Mouse (Mus musculus) kidney, embryonic 16.5 days (tissue): ENCODE results near the gene Kcnd3. TPM values are rescaled to one million over a fixed set of nuclear protein-coding genes. Genes with fewer than 3 reads are reported as not detected.
A peak's percentile ranks its signal among the peaks of the same experiment; 100 is the strongest.
"Not testable (repeated sequence)": the region's sequence is repeated elsewhere in the genome, so short reads cannot be mapped to it uniquely, and the experiment has no call there.

Source experiments
- ATAC-seq: fragments of 200-750 bp; cut with Nextera tagmentation; 2 replicates; pipeline ENCODE4 v1.8.0; 2017; ENCODE audit warnings: moderate TSS enrichment; ENCODE audit not compliant: low FRiP score, low TSS enrichment
- H3K27ac ChIP-seq: fragments of 300-500 bp; sonication (generic); 2 replicates; pipeline ENCODE4 v1.5.1; 2014; ENCODE audit warnings: low read length
- H3K27me3 ChIP-seq: fragments of 300-500 bp; sonication (generic); 2 replicates; pipeline ENCODE4 v1.6.1; 2014; ENCODE audit warnings: low read length, control low read depth, mixed read lengths; ENCODE audit not compliant: insufficient read depth
- H3K36me3 ChIP-seq: fragments of 300-500 bp; sonication (generic); 2 replicates; pipeline ENCODE4 v1.6.1; 2014; ENCODE audit warnings: low read length, control low read depth, mixed read lengths; ENCODE audit not compliant: insufficient read depth
- H3K4me1 ChIP-seq: fragments of 300-500 bp; sonication (generic); 2 replicates; pipeline ENCODE4 v1.6.1; 2014; ENCODE audit warnings: low read length, control low read depth, mixed read lengths; ENCODE audit not compliant: insufficient read depth
- H3K4me2 ChIP-seq: fragments of 300-500 bp; sonication (generic); replicated peaks from 2 replicates; pipeline ENCODE4 v1.6.1; 2014; ENCODE audit warnings: low read depth, low read length
- H3K4me3 ChIP-seq: fragments of 300-500 bp; sonication (generic); 2 replicates; pipeline ENCODE4 v1.5.1; 2014; ENCODE audit warnings: mild to moderate bottlenecking, low read length
- H3K9ac ChIP-seq: fragments of 300-500 bp; sonication (generic); replicated peaks from 2 replicates; pipeline ENCODE4 v1.6.1; 2014; ENCODE audit warnings: low read length
- H3K9me3 ChIP-seq: fragments of 300-500 bp; sonication (generic); 2 replicates; pipeline ENCODE4 v1.6.1; 2016; ENCODE audit warnings: low read length, control low read depth
- WGBS: fragments of 180-500 bp; shearing (Covaris S2); extraction: QIAGEN DNeasy Blood & Tissue Kit; methylation state at CpG from one replicate; pipeline ENCODE4 v1.1.7; 2014; 5-methylcytosine and 5-hydroxymethylcytosine counted together
- polyA plus RNA-seq: library from polyadenylated mRNA; unstranded; fragments of >200 nt; fragmentation: Nextera tagmentation; extraction: Ambion mirVana; gene quantifications from 2 replicates; pipeline ENCODE4 v1.2.1, GENCODE M21; 2015

The Kcnd3 gene
- polyA plus RNA-seq, 1 experiment from 2014 or later = 2.7 TPM

DNA sequence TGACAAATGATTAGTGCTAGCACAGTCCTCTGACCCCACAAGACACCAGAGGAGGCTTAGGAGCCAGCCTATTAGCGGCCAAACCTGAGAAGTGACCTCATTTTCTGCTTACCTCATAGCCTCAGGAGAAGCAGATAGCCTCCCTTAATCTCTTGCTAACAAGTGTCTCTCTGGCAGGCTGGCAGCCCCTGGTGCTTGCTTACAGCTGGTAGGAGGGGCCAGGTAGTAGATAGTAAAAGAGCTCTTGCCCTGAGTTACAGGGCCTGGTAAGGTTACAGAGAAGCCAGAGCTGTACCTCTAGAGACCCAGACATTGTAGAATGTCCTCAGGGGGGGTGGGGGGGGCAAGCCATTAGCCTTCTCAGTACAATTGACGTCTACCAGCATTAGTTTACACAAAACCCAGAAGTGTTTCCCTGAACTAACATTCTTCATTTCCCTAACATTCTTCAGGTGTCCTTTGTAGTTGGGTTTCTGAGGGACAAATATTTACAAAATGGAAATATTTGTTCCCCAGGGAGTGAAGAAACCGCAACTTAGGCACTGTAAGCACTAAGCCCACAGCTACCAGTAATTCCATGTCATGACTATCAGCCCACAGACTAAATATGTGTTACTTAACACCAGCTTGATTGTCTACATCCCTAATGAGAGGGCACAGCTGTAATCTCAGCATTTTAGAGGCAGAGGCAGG is 247.3 kb downstream of the Kcnd3 start:
- no peak overlapping the region for H3K9ac ChIP-seq
- H3K27ac ChIP-seq = no peak overlapping the region
- no peak overlapping the region for H3K4me3 ChIP-seq
- no peaks in the 10 kb centered on the region for H3K36me3 ChIP-seq
- ATAC-seq = no peak
- H3K27me3 ChIP-seq = peaks cover 8% of the 10 kb centered on the region
- H3K4me1 ChIP-seq = peaks cover 16% of the 10 kb centered on the region; the same call in 1 of the 2 replicates
- 64% methylated on average over 3 of the region's 3 CpGs for WGBS
- H3K9me3 ChIP-seq = no peaks in the 10 kb centered on the region
- no peak overlapping the region for H3K4me2 ChIP-seq

DNA sequence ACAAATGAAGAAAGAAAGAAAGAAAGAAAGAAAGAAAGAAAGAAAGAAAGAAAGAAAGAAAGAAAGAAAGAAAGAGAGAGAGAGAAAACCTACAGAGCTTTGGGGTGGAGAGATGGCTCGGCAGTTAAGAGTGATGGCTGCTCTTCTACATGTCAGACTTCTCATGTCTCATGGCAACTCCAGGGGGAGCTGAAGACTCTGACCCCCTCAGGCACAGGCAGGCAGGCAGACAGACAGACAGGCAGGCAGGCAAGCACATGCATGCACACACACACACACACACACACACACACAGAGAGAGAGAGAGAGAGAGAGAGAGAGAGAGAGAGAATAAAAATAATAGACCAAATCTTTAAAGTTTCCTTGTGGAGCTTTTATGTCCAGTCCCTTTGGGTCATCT is 248.7 kb downstream of the Kcnd3 start:
- H3K4me1 ChIP-seq = peaks cover 21% of the 10 kb centered on the region
- not testable (repeated sequence) for H3K36me3 ChIP-seq, H3K9ac ChIP-seq, H3K9me3 ChIP-seq, H3K27ac ChIP-seq, H3K4me2 ChIP-seq, H3K4me3 ChIP-seq, ATAC-seq, H3K27me3 ChIP-seq
- 45% methylated on average over 1 of the region's 1 CpGs for WGBS

DNA sequence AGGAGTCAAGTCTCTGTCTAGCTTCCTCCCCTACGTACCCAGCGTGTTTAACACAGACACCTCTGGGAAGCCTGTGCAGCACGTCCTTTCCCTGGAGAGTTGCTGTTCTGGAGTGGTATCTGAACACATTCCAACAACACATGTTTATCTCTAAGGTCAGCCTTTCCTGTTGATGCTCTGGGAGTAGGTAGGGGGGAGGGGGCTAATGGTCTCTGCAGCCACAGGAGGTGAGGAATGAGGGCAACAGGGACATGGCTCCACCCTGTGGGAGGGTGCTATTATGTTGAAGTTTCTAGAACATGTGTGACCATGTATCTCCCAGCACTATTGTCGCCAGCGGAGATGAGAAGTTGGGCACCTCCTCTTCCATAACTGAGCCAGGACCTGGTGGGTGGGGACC is 249.3 kb downstream of the Kcnd3 start:
- Histone ChIP-seq H3K9me3 (no peaks in the 10 kb centered on the region), H3K4me1 (peaks cover 22% of the 10 kb centered on the region), H3K9ac (no peak overlapping the region), H3K27ac (no peak overlapping the region), H3K27me3 (peaks cover 16% of the 10 kb centered on the region), H3K4me2 (no peak overlapping the region), H3K36me3 (no peaks in the 10 kb centered on the region), H3K4me3 (no peak overlapping the region)
- ATAC-seq = no peak
- WGBS = 66% methylated on average over 5 of the region's 5 CpGs

DNA sequence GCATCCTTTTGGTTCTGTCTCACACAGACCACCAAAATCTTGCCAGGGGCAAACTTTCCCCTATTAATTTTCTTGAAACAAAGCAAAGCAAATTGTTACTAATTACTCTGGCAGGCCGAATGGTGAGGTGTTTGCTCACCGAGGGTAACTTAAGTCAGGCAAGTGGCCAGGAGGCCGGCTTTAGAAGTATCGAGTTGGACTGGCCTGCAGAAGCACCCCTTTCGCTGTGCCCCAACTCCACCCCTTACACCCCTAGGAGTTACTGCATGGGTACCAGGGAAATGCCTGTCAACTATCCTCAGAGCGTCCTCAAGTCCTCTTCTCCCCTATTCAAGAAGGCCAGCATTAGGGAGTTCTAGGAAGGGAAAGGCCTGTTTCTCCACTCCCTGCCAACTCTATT is 251.4 kb downstream of the Kcnd3 start:
- peak overlapping the region; percentile 99; the same call in 1 of the 2 replicates for H3K4me2 ChIP-seq
- H3K9ac ChIP-seq = no peak overlapping the region
- no peak for ATAC-seq
- WGBS = 47% methylated on average over 6 of the region's 6 CpGs
- H3K27ac ChIP-seq = peak overlapping the region; percentile 7; the same call in 1 of the 2 replicates
- peaks cover 31% of the 10 kb centered on the region for H3K4me1 ChIP-seq
- no peaks in the 10 kb centered on the region for H3K9me3 ChIP-seq
- H3K36me3 ChIP-seq = no peaks in the 10 kb centered on the region
- H3K4me3 ChIP-seq = no peak overlapping the region
- H3K27me3 ChIP-seq = peaks cover 14% of the 10 kb centered on the region

DNA sequence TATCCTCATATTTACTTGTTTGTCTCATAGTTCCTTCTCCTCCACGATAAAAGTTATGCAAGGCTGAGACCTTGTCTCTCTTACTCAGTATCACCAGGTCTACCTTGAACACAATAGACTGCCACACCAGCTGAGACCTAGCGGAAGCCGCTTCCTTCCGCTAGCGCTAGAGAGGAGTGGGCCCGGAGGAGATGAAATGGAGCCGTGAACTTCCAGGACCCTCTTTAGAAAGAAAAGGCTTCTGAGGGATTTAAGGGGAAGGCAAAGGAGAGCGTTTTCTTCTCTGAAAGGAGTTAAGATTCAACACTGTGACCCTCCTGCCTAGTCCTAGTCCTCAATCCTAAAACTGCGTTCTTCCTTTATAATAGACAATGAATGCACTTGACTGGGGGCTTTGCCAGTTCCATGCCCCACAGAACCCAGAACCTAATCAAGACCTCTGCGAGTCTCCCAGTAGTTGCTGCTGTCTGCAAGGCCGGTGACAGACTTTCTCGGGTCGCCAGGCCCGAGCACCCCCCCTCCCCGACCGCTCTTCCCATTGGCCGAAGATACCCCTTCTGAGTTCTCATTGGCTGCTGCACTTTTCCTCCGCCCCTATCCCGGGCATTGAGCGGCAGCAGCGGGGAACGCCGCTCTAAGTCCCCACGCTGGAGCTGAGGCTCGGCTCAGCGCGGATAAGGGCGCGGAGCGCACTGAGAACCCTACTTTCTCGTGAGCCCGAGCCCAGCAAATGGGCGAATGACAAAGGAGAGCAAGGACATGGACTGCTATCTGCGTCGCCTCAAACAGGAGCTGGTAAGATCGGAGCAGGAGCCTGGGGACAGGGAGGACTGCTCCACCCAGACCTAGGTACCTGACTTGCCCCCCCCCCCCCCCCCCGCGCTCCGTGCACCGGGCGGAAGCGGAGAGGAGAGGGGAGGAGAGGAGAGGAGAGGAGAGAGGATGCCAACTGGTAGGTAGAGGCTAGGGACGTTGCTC is 252.2 kb downstream of the Kcnd3 start, which contains the start of gene Inka2:
Inka2 (plus strand) TSS at position 569 of the 978 bp plus-strand sequence.
- Histone ChIP-seq H3K36me3 (no peaks in the 10 kb centered on the region), H3K4me2 (peak within 1 kb of the TSS; percentile 99), H3K4me3 (peak within 1 kb of the TSS; percentile 51), H3K9ac (peak within 1 kb of the TSS; percentile 67), H3K27me3 (peaks cover 14% of the 10 kb centered on the region), H3K27ac (peak within 1 kb of the TSS; percentile 57), H3K9me3 (no peaks in the 10 kb centered on the region), H3K4me1 (peaks cover 31% of the 10 kb centered on the region)
- 5% methylated on average over 37 of the region's 43 CpGs for WGBS
- ATAC-seq = peak; percentile 97

- ATAC-seq = peak; percentile 57
- 0% methylated on average over 27 of the region's 28 CpGs for WGBS
- Histone ChIP-seq H3K27me3 (peaks cover 14% of the 10 kb centered on the region), H3K9ac (peak overlapping the region; percentile 67), H3K27ac (peak overlapping the region; percentile 9; the same call in 1 of the 2 replicates), H3K4me3 (peak overlapping the region; percentile 51), H3K4me2 (peak overlapping the region; percentile 99), H3K36me3 (no peaks in the 10 kb centered on the region), H3K9me3 (no peaks in the 10 kb centered on the region), H3K4me1 (peaks cover 33% of the 10 kb centered on the region)
These were observed 253.0 kb downstream of the Kcnd3 start for GRCm38 (mm10) chr3:105705061-105705549.

DNA sequence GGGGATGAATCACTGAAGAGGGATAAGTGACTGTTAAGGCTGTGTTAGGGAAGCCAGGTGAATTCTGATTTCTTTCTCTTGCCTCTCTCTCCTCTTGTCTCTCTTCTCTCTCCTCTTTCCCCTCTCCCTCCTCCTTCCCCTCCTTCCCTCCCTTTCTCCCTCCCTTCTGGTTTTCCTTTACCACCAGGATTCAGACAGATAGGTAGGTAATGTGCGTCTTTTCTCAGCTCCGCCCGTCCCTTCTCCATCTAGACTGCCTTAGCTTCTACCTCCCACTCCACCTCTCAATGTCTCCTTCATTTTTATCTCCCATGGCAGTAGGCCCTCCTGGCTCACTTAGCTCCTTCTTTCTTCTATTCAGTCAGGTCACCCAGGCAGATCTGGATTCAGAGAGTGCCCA is 253.4 kb downstream of the Kcnd3 start:
- WGBS = 37% methylated on average over 3 of the region's 3 CpGs
- Histone ChIP-seq H3K4me2 (peak overlapping the region; percentile 99), H3K9ac (peak overlapping the region; percentile 67), H3K9me3 (no peaks in the 10 kb centered on the region), H3K36me3 (no peaks in the 10 kb centered on the region), H3K27me3 (peaks cover 14% of the 10 kb centered on the region), H3K4me1 (peaks cover 36% of the 10 kb centered on the region), H3K27ac (no peak overlapping the region), H3K4me3 (peak overlapping the region; percentile 51)
- ATAC-seq = no peak

DNA sequence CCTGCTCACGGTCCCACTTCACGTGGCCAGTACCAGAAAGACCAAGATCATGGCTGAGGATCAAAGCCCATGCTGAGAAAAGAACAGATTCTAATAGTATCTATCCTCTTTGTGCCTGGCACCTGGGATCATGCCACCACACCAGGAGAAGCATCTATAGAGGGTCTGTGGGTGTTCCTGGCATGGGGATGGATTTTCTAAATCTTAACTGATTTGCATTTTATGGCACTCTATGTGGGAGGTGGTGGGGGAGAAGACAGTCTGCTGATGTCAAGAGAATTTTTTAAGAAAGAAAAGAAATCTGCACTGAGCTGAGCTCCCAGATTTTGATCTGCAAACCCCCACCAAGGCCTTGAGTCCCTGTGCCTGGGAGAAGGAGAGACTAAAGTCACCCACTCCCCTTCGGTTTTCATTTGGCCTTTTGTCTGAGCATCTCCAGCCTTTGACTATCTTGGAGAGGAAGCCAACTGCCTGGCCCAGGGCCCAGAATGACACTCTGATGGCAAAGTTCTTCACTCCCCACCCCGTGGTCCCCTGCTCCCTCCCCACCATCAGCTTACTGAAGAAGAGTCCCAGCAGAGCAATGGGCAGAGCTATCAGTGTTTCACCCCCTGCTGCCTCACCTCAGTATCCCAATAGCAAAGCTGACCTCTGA is 254.4 kb downstream of the Kcnd3 start:
- no peak overlapping the region for H3K9ac ChIP-seq
- H3K27ac ChIP-seq = no peak overlapping the region
- peaks cover 14% of the 10 kb centered on the region for H3K27me3 ChIP-seq
- 46% methylated on average over 4 of the region's 4 CpGs for WGBS
- ATAC-seq = no peak
- H3K36me3 ChIP-seq = no peaks in the 10 kb centered on the region
- H3K4me1 ChIP-seq = peaks cover 36% of the 10 kb centered on the region
- H3K9me3 ChIP-seq = no peaks in the 10 kb centered on the region
- H3K4me3 ChIP-seq = no peak overlapping the region
- H3K4me2 ChIP-seq = peak overlapping the region; percentile 99; the same call in 1 of the 2 replicates

DNA sequence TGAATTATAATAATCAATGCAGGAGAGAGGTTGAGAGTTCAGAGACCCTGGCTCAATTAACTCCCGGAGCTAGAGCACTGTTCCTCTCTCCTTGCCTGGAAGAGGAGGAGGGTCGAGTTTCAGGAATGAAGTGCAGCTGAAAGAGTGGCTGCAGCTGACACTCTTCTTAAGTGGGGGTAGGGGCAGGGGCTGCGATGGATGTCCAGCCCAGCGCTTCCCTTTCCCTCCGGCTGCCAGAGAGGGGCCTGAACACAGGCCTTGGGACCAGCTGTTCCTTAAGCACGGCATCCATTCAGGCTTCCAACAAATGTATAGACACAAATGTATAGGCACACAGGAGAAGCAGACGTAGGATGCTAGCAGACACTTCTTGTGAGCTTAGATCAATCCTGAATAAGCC is 255.5 kb downstream of the Kcnd3 start:
- no peak overlapping the region for H3K4me3 ChIP-seq
- H3K27me3 ChIP-seq = peaks cover 14% of the 10 kb centered on the region
- peaks cover 36% of the 10 kb centered on the region for H3K4me1 ChIP-seq
- no peaks in the 10 kb centered on the region for H3K36me3 ChIP-seq
- H3K9me3 ChIP-seq = no peaks in the 10 kb centered on the region
- H3K27ac ChIP-seq = no peak overlapping the region
- 17% methylated on average over 7 of the region's 7 CpGs for WGBS
- ATAC-seq = no peak
- H3K4me2 ChIP-seq = no peak overlapping the region
- H3K9ac ChIP-seq = no peak overlapping the region
